Mouse (Mus musculus) spleen, adult 2 months (tissue): ENCODE data around the gene Prom1.

Experiments used
- CTCF ChIP-seq: fragments of 200-500 bp; IDR thresholded peaks from 2 replicates; pipeline ENCODE4 v1.5.1; 2011; ENCODE audit warnings: mild to moderate bottlenecking, inconsistent platforms; ENCODE audit not compliant: insufficient read depth, insufficient read length, insufficient replicate concordance; ENCODE audit errors: extremely low read depth
- POLR2A ChIP-seq: fragments of 200-500 bp; IDR thresholded peaks from 2 replicates; pipeline ENCODE4 v1.6.1; 2011; ENCODE audit warnings: low read depth, low read length, inconsistent platforms

- TF ChIP-seq POLR2A, result no peak
- TF ChIP-seq CTCF, result no peak
Observed at GRCm38 (mm10) chr5:43998295-43998989, 103.4 kb downstream of the Prom1 start.
